Mouse (Mus musculus) layer of hippocampus, postnatal 10 days (tissue): ENCODE measurements around the gene Nipsnap2. TPM values are rescaled to one million over a fixed set of nuclear protein-coding genes. Genes with fewer than 3 reads are reported as not detected.
"Not testable (repeated sequence)": the region's sequence is repeated elsewhere in the genome, so short reads cannot be mapped to it uniquely, and the experiment has no call there.

Experiments
- DNase-seq, 2 experiments: peaks; one replicate each; pipeline ENCODE4 v3.0.0; 2021; ENCODE audit warnings: low spot score in 2 of 2
- long read RNA-seq: library from polyadenylated mRNA; stranded (forward); transcript quantifications from one replicate; pipeline ENCODE4 v2.0.0, GENCODE M21; 2023
- total RNA-seq, 2 experiments: library from RNA; stranded (reverse); gene quantifications; 2 replicates each; pipeline ENCODE4 v1.2.3; 2021

Gene Nipsnap2
- 10 to 100 TPM; 78.1 to 79.6 TPM for total RNA-seq
- long read RNA-seq, transcript Nipsnap2-201 (10 exons, 2,112 nt): major isoform, 123 of 132 reads
- long read RNA-seq, partial matches to known transcripts: 2 of 132 reads
- long read RNA-seq, other reads (novel, unspliced or antisense): 7 of 132 reads

GRCm38 (mm10) chr5:129724834-129725773 is at the start of gene Nipsnap2:
Gene Nipsnap2, plus strand, starts transcription at chr5:129725063.
- peak; percentile 97 to 98 for DNase-seq

GRCm38 (mm10) chr5:129685141-129685540 is 39.7 kb upstream of the Nipsnap2 start:
- DNase-seq: not testable (repeated sequence)

- no peak for DNase-seq
Measured at GRCm38 (mm10) chr5:129687621-129688020, 37.2 kb upstream of the Nipsnap2 start.

- DNase-seq: no peak
Measured at GRCm38 (mm10) chr5:129690528-129690927, 34.3 kb upstream of the Nipsnap2 start.

GRCm38 (mm10) chr5:129700506-129700905 is 24.4 kb upstream of the Nipsnap2 start:
- DNase-seq: no peak

- DNase-seq: no peak
Measured at GRCm38 (mm10) chr5:129701706-129702105, 23.2 kb upstream of the Nipsnap2 start.

- no peak for DNase-seq
Measured at GRCm38 (mm10) chr5:129703368-129703767, 21.5 kb upstream of the Nipsnap2 start.

GRCm38 (mm10) chr5:129708412-129708811 is 16.5 kb upstream of the Nipsnap2 start, which contains the start of gene Sept14:
Gene Sept14, minus strand, starts transcription at chr5:129708512.
- no peak for DNase-seq

- peak; percentile 86 to 92 for DNase-seq
Measured at GRCm38 (mm10) chr5:129715326-129715861, 9.5 kb upstream of the Nipsnap2 start, which contains the start of gene Mrps17. Gene Mrps17, plus strand, starts transcription at chr5:129715497.

GRCm38 (mm10) chr5:129717016-129717415 is 7.8 kb upstream of the Nipsnap2 start:
- no peak for DNase-seq

GRCm38 (mm10) chr5:129720176-129720575 is 4.7 kb upstream of the Nipsnap2 start:
- no peak for DNase-seq

GRCm38 (mm10) chr5:129724268-129724667 is 595 bp upstream of the Nipsnap2 start:
- DNase-seq: no peak

- no peak for DNase-seq
Measured at GRCm38 (mm10) chr5:129725774-129726392, 1.0 kb downstream of the Nipsnap2 start.

GRCm38 (mm10) chr5:129726784-129727183 is 1.9 kb downstream of the Nipsnap2 start:
- DNase-seq: no peak

- no peak for DNase-seq
Measured at GRCm38 (mm10) chr5:129729286-129729685, 4.4 kb downstream of the Nipsnap2 start.

GRCm38 (mm10) chr5:129730344-129730743 is 5.5 kb downstream of the Nipsnap2 start:
- DNase-seq: peak in 1 of 2 experiments; percentile 17

- DNase-seq: no peak
Measured at GRCm38 (mm10) chr5:129731021-129731420, 6.2 kb downstream of the Nipsnap2 start.

GRCm38 (mm10) chr5:129740976-129741375 is 16.1 kb downstream of the Nipsnap2 start:
- DNase-seq: peak; percentile 33 to 40

- no peak for DNase-seq
Measured at GRCm38 (mm10) chr5:129742903-129743488, 18.1 kb downstream of the Nipsnap2 start.

GRCm38 (mm10) chr5:129744050-129744449 is 19.2 kb downstream of the Nipsnap2 start:
- DNase-seq: no peak

GRCm38 (mm10) chr5:129756886-129757285 is 32.0 kb downstream of the Nipsnap2 start:
- DNase-seq: no peak
